Mouse (Mus musculus) cerebellum, postnatal 25 days (tissue): Measurements from ENCODE around the gene Thrsp.

Source experiments
- DNase-seq, 2 experiments: peaks; one replicate each; pipeline ENCODE4 v3.0.0; 2021; ENCODE audit warnings: mixed read lengths in 2 of 2

The Thrsp gene

DNA sequence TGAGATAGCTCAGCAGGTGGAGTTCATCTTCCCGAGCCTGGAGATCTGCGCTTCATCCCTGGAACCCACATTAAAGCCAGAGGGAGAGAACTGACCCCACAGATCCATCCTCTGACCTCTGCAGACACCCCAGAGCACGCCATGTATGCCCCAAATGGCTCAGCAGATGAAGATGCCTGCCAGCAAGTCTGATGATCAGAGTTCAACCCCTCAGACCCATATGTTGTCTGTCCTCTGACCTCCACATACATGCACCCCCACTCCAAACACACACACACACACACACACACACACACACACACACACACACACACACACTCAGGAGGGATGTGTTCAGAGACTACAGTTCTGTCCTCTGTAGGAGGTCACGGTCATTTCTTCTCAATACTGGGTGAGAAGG is 1.1 kb downstream of the Thrsp start:
- DNase-seq = peak; percentile 41 to 47

DNA sequence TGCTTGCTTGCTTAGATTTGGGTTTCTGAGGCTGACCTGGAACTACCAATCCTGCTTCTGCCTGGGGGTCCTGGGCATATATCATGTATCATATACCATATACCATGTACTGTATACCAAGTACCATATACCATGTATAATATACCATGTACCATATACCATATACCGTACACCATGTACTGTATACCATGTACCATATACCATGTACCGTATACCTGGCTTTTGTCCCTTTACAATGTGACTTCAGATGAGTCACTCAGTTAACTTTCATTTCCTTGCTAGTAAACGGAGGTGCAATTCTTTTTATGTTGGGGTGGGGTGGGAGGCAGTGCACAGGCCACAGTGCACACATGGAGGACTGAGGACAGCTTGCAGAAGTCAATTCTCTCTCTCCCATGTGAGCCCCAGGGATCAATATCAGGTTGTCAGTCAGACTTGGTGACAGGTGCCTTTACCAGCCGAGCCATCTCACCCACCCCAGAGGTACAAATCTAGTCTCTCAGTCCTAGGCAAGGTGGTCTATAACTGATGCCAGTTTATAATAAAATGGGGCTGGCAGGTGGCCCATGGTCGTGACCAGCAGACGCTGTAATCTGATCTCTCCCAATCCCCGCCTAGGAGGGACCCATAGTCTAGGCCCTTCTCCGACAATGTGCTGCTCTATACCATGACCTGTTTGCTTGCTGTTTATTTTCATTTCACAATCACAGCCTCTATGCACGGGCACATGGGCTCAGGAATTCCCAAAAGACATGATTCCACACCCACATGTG is 2.4 kb downstream of the Thrsp start:
- peak in 1 of 2 experiments; percentile 65 for DNase-seq

DNA sequence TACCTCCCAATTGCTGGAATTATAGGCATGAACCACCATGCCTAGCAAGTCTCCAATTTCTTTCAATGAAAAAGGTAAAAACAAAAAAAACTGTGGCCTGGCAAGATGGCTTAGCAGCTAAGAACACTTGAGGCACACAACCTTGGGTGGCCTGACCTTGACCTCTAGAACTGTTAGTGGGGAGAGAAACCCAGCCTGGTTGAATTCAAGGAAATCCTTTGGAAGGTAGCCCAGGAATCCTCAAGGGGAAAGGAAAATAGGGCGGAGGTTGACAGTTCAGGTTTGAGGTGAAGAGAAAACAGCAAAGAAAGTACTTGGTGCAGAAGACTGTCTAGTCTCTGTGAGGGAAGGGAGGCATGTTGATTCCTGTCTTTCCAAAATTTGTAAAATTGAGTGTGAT is 3.1 kb downstream of the Thrsp start:
- DNase-seq = no peak

DNA sequence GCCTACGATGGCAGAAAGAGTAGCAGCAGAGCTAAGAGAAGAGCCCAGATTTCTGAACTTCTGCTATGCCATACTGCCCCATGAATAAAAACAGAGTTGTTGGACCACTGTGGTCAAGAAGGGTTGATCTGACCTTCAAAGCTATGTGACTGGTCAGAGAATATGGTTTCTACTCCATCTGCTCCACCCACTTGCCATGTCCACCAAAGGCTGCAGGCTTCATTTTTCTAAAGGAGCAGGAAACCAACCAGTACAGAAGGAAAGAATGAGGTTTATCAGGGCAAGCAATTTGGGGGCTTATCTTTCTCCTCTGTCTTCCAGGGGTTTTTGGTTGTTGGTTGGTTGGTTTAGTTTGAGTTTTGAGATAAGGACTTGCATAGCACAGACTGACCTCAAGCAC is 3.5 kb downstream of the Thrsp start:
- DNase-seq = no peak

DNA sequence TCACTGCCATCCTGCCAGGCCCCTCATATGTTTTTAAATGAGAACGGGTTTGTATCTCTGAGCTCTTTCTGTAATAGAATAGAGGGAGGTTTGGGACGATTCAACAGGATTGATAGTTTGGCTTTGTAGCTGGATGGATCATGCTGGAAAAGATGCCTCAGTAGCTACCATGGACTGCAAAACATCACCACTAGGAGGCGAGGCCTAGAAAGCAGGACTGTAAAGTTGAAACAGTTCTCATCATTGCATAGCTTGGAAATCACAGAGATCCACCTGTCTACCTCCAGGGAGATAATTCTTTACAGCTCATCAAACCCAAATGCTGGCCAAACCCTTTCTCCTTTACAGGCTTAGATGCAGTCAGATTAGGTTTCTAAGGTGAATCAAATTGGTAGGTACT is 6.0 kb downstream of the Thrsp start:
- DNase-seq = no peak

DNA sequence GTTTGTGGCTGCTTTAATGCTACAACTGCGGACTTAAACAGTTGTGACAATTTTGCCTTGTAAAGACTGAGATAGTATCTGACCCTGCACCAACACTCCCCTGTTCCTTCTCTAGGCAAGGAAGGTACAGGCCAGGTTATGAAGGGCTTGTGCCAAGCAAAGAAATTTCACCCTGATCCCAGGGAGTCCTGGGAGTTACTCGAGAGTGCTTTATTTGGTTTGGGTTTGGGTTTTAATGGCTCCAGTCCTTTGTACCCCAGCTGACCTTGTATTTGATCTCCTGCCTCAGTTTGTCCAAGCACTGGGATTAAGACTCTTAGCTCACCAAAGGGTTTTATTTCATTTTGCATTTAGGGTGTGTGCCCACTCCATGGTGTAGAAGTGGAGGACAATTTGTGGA is 6.4 kb downstream of the Thrsp start:
- DNase-seq = no peak

DNA sequence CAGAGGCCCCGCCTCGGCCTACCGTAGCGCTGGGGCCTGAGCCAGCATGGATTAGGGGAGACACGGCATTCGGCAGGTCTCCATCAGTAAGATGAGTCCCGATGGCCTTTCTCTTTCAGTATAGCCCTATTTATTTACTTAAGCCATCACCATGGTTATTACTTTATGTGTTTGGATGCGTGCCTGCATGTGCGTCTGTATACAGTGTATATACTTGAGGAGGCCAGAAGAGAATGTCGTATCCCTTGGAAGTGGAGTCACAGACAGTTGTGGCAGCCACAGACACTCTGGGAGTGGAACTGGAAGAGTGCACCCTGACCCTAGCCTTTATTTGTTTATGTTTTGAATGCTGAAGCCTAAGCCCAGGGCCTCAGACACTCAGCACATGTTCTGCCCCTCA is 10.4 kb downstream of the Thrsp start:
- no peak for DNase-seq

DNA sequence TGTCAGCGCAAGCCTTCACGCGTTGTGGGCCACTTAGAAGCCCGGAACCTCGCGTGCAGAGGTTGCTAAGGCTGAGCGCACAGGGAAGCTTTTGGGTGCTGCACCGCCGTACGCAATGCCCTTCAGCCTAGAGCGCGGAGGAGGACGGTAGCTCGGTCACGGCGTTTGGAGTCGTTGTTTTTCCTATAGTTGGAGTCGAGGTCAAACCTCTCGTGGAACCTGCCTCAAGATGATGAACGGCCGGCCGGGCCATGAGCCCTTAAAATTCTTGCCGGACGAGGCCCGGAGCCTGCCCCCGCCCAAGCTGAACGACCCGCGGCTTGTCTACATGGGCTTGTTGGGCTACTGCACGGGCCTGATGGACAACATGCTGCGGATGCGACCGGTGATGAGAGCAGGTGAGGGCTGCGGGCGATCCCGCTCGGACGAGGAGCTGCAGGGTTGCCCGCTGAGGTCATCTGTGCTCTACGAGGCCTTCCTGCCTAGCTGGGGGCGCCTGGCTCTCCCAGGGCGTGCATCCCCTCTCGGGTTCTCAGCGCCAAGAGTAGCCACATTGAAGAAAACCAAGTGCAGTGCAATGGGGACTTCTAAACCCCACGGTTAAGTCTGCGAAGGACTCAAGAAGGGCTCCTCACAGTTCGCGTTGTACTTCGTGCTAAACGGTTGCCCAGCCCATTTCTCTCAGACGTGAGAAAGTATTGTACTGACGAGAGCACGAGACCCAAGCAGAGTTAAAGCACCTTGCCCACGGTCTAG is 17.4 kb downstream of the Thrsp start, which contains the start of gene Ndufc2:
Ndufc2 (plus strand) TSS at position 44 of the 756 bp plus-strand sequence.
- peak; percentile 86 to 90 for DNase-seq

DNA sequence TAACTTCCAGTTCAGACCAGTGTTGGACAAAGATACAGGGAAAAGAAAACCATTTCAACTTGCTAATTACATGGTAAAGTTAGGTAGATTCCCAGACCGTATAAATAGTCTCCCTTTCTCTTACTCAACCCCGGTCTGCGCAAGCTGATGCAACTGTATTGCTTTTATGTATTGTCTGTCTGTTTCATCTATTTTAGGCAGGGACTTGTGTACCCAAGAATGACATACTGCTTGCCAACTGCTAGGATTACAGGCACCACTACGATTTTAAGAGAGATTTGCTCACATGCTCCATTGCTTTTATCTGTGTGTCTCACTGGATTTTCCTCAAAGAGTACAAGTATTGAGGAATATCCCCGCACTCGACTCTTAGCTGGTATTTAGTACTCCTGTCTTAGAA is 18.6 kb downstream of the Thrsp start:
- DNase-seq = no peak

DNA sequence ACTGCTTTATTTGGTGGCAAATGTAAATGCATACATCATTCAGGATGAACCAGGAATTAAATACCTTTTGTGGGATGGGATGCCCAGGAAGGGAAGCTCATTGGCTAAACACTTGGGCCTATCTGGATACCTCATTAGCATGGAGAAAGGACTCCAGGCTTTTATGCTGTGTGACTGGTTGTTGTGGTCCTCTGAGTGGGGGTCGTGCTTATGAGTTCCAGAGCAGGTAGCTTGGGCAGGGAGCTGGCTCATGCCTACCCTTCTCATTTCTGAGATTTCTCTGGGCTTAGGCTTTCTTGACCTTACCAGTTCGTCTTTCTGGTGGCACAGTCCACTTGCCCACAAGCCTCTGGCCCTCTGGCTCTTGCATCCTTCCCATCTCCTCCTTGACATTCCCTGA is 23.2 kb downstream of the Thrsp start:
- DNase-seq = no peak

DNA sequence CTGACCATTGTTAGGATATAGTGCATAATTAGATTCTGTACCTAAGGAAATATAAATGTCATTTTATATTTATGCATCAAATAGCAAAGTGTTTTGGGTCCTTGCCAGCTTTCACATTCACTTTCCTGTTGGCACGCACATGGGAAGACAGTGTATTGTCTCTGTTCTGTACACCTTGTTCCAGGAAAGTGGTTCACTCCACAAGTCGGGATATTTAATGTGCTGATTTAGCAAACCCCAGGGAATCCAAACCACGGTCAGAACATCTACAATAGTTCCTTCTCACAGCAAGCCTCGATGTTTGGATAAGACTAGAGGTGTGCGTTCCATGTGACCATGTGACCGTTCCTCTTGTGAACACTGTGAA is 25.5 kb downstream of the Thrsp start:
- no peak for DNase-seq

DNA sequence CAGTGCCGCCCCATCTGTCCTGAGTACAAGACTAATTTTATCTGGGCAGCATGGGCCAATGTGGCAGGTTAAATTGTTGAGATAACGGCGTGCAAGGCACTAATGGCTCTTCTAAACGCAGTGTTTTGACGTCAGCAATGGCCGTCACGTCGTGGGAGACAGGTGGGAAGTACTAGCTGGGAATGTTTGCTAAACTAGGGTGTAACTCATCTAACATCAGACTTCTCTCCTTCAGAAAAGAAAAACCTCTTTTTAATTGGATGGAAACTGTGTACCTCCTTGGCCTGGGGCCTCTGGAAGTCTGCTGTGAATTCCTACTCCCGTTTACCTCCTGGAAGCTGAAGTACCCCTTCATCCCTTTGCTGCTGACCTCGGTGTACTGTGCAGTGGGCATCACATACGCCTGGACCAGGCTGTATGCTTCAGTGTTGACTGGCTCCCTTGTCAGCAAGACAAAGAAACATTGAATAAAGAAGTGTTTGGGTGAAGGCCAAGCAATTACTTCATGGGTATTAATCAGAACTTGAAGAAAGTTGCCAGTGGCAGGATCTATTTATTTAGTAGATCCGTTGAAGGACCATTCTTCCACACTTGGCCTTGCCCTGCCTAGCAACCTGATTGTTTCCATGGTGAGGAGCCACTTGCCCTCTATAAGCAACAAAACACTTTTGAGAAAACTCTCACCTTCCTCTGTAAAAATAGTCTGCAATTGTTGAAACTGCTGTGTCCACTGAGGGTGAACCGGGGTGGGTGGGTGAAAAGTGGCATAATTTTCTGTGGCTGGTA is 26.0 kb downstream of the Thrsp start:
- DNase-seq = no peak

DNA sequence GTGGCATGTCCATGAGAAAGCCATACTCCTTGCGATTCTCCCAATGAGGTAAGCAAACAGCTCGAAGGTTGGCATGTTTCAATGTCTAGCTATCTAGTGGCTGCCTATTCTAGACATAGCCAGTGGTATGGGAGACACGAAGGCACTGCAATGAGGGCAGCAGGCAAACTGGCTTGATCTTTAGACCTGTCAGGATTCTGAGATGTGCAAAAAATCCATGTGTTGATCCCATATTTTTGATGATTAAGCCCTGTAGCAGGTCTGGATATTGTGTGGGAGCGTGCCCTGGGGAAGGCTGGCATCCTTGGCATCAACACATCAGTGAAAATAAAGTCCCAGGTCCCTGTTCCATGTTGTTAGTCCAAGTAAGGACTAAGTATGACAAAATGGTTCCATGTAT is 29.0 kb downstream of the Thrsp start:
- no peak for DNase-seq

DNA sequence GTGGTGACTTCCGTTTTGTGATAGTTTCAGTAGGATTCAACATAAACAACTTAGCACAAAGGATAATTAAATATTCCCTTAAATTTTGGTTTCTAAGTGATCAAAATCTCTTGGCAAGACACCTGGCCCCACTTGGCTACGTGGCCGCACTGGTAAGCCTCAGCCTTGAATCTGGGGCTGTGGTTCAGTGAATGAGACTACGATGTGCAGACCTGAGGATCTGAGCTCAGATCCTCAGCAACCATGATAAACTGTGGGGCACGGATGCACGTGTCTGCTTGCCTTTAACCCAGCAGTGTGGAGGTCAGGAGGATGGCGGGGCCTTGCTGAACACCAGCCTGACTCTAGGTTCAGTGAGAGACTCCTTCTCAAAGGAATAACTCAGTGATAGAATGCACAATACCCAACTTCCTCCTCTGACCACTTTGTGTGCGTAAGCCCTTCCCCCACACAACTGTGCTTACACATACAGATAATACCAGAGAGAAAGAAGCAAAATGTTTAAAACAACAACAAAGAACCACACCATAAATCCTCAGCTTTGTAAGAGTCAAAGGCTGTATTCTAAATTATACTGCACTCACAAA is 29.9 kb downstream of the Thrsp start:
- DNase-seq = peak in 1 of 2 experiments; percentile 57

DNA sequence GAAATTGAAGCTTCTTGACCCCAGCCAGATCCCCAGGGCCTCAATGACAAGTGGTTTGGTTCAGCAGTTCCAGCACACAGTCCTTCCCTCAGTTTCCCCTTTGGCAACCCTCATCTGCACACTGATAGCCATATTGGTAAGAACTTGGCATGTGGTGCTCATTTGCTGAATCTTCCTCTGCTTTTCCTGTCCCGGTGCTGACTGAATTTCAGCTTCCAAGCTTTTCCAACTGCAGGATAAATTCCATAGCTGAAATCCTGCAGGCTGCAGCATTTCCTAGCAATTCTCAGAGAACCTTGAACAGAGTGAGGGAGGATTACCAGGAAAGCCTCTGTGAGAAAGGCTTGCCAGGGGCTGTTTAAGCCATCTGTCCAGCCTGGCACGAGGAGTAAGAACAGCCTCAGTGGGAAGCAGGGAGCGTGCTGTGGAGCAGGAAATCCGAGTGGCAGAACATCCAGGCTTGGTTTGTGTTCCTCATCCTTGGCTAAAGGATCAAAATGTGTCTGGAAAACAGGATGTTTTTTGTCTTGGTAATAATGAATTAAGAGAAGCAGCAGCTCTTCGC is 30.6 kb downstream of the Thrsp start:
- DNase-seq = peak; percentile 94 to 95

DNA sequence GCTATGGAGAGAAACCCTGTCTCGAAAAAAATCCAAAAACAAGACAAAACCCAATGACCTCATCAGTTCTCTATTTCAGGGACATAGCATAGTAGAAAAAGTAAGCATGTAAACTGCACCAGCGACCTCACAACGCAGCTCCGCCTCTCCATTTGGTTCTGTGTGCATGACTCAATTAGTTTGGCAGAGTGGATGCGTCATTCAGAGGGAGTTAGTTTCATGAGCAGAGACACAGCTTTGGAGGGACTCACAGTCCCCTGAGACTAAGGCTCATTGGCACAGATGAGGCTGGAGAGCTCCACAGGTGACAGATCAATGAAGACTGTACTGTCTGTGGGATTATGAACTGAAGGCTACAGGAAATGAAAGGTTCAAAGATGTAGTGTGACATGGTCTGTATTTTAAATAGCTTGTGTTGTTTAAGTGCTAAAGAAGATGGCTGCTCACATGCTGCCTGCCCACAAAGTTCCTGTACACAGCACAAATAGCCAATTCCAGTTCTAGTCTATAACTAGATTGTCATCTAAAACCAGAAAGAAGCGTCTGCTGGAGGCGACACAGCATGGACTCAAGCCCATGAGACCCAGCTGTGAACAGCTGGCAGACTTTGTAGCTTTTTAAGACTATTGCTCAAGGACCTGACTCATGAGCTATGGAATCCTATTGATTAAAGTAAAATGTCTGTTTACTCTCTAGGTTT is 31.3 kb downstream of the Thrsp start:
- DNase-seq = peak in 1 of 2 experiments; percentile 19

DNA sequence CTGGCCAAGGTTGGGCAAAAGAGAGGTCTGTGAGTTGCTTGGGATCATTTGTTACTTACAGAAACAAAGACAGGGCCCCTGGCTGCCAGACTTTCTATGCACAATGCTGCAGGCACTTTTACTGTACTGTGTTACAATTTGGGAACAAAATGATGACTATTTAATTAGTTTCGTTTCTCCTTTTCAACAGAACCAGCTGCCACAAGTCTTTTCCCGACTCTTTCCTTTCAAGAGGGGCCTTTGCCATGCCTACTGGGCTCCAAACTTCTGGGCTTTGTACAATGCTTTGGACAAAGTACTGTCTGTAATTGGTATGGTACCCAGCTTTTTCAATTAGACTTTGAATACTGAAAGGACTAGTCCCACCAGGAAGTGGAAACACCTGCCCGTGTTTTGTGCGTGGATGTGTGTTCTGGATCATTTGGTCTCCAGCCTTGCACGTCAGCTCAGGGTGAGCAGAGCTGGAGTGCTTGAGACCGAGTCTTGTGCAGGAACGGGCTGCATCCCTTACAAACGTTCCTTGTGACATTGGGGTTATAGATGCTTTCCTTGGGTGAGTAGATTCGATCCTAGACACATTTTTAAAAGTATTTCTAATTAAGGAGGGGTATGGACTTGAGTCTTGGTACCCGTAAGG is 33.9 kb downstream of the Thrsp start:
- DNase-seq = no peak

DNA sequence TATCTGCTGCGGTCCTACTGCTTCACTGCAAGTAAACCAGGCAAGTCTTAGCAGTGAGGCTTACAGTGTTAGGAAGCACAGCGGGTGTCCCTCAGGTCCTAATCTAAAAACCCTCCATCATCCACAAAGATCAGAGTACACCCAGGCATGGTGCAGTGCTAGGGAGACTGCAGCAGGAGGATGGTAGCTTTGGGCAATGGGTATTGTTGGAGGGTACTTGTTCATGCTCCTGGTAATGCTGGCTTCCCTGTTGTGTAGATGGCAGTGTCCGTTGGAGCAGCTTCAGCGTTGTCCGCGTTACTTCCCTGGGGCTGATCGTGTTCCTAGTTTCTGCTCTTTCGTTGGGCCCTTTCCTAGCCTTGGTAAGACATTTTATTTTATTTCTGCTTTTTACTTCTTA is 34.9 kb downstream of the Thrsp start:
- no peak for DNase-seq

DNA sequence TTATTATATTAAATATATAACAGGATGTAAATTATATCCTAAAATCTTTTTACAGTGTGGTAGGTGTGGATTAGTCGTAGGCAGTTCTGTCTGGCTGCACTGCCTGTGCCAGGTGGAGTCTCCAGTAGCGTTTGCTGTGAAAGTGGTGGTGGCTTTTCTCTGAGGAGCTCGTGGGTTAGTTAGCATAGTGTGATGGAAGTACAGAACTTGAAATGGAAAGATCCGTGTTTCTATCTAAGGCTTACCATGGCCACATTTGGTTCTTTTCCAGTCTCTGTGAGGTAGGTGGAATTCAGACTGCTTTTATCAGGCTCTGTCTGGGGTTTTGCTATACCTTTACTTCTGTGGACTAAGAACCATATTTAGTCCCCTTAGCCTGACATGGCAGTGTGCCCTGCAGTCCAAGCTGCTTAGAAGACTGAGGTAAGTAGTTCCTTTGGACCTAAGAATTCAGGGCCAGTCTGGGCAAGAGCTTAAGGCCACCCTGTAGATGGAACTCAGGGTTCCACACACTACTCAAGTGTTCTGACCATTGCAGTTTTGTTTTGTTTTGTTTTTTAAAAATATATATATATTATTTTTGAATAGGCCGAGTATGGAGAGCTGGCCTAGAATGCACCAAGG is 36.9 kb downstream of the Thrsp start:
- DNase-seq = no peak

DNA sequence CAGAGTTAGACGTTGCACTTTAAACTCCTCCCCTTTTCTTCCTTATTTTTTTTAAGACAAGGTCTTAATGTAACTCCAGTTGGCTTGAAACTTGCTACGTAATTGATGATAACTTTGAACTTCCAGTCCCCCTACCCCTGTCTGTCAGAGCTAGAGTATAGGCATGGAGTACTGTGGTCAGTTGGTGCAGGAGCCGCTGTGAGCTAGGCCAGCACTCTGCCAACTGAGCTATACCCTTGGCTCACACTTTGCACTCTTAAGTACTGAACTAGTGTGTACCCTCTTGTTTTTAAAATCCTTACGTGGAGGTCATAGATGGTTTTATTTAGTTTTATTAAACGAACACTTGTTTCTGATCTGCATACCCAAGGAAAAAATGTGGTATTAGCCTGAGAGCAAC is 38.2 kb downstream of the Thrsp start:
- DNase-seq = no peak

DNA sequence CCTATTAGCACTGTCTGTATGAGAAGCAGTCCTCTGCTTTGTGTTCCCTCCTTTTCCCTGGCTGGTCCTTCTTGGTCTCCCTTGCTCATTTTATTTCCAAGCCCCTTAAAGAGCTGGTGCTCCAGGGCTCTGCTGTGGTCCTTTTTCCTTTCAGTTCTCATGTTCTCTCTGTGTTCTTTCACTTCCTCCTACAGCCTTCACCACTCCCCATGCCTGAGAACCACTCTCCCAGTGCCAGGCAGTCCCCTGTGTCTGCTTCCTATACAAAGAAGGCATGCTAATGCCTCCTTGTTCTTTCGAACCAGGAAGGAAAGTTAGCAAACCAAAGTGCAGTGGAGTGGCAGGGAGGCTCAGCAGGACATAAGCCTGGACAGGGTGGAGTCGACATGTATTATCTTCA is 41.6 kb downstream of the Thrsp start:
- DNase-seq = no peak
